Mouse (Mus musculus) hindbrain, embryonic 12.5 days (tissue): Measurements from ENCODE around the gene Runx2. TPM values are rescaled to one million over a fixed set of nuclear protein-coding genes. Genes with fewer than 3 reads are reported as not detected.

Experiments used
- ATAC-seq: fragments of 200-750 bp; cut with Nextera tagmentation; 2 replicates; pipeline ENCODE4 v1.8.0; 2017; ENCODE audit warnings: moderate TSS enrichment; ENCODE audit not compliant: low FRiP score
- H3K27ac ChIP-seq: fragments of 300-500 bp; sonication (generic); 2 replicates; pipeline ENCODE4 v1.5.1; 2016; ENCODE audit warnings: mild to moderate bottlenecking
- H3K27me3 ChIP-seq: fragments of 300-500 bp; sonication (generic); 2 replicates; pipeline ENCODE4 v1.6.1; 2016; ENCODE audit warnings: mild to moderate bottlenecking
- H3K36me3 ChIP-seq: fragments of 300-500 bp; sonication (generic); 2 replicates; pipeline ENCODE4 v1.6.1; 2016; ENCODE audit warnings: mild to moderate bottlenecking
- H3K4me1 ChIP-seq: fragments of 300-500 bp; sonication (generic); 2 replicates; pipeline ENCODE4 v1.6.1; 2016
- H3K4me2 ChIP-seq: fragments of 300-500 bp; sonication (generic); replicated peaks from 2 replicates; pipeline ENCODE4 v1.6.1; 2016; ENCODE audit warnings: mild to moderate bottlenecking
- H3K4me3 ChIP-seq: fragments of 300-500 bp; sonication (generic); 2 replicates; pipeline ENCODE4 v1.5.1; 2016; ENCODE audit warnings: mild to moderate bottlenecking
- H3K9ac ChIP-seq: fragments of 300-500 bp; sonication (generic); 2 replicates; pipeline ENCODE4 v1.6.1; 2016; ENCODE audit warnings: mild to moderate bottlenecking, moderate library complexity
- H3K9me3 ChIP-seq: fragments of 300-500 bp; sonication (generic); replicated peaks from 2 replicates; pipeline ENCODE4 v1.6.1; 2016; ENCODE audit warnings: mild to moderate bottlenecking
- WGBS: fragments of 180-500 bp; shearing (Covaris S2); methylation state at CpG from one replicate; pipeline ENCODE4 v1.1.7; 2016; 5-methylcytosine and 5-hydroxymethylcytosine counted together
- polyA plus RNA-seq: library from polyadenylated mRNA; unstranded; fragments of >200 nt; fragmentation: Nextera tagmentation; extraction: Ambion mirVana; gene quantifications from 2 replicates; pipeline ENCODE4 v1.2.1, GENCODE M21; 2016

The Runx2 gene
- polyA plus RNA-seq, 1 experiment from 2014 or later, result 4.6 TPM

GRCm38 (mm10) chr17:44724805-44725480 is 89.7 kb downstream of the Runx2 start:
- no peak overlapping the region for H3K4me2 ChIP-seq
- no peak for ATAC-seq
- H3K4me3 ChIP-seq, result no peak overlapping the region
- H3K27ac ChIP-seq, result no peak overlapping the region
- no peaks in the 10 kb centered on the region for H3K9me3 ChIP-seq
- peaks cover 10% of the 10 kb centered on the region; the same call in 1 of the 2 replicates for H3K27me3 ChIP-seq
- H3K9ac ChIP-seq, result no peak overlapping the region
- no peaks in the 10 kb centered on the region for H3K36me3 ChIP-seq
- 90% methylated on average over 16 of the region's 16 CpGs for WGBS
- H3K4me1 ChIP-seq, result no peaks in the 10 kb centered on the region

GRCm38 (mm10) chr17:44724255-44724654 is 90.3 kb downstream of the Runx2 start:
- Histone ChIP-seq H3K4me3 (no peak overlapping the region), H3K4me1 (no peaks in the 10 kb centered on the region), H3K27ac (no peak overlapping the region), H3K27me3 (peaks cover 8% of the 10 kb centered on the region; the same call in 1 of the 2 replicates), H3K9ac (no peak overlapping the region), H3K9me3 (no peaks in the 10 kb centered on the region), H3K36me3 (no peaks in the 10 kb centered on the region), H3K4me2 (no peak overlapping the region)
- 87% methylated on average over 11 of the region's 11 CpGs for WGBS
- ATAC-seq, result no peak

DNA sequence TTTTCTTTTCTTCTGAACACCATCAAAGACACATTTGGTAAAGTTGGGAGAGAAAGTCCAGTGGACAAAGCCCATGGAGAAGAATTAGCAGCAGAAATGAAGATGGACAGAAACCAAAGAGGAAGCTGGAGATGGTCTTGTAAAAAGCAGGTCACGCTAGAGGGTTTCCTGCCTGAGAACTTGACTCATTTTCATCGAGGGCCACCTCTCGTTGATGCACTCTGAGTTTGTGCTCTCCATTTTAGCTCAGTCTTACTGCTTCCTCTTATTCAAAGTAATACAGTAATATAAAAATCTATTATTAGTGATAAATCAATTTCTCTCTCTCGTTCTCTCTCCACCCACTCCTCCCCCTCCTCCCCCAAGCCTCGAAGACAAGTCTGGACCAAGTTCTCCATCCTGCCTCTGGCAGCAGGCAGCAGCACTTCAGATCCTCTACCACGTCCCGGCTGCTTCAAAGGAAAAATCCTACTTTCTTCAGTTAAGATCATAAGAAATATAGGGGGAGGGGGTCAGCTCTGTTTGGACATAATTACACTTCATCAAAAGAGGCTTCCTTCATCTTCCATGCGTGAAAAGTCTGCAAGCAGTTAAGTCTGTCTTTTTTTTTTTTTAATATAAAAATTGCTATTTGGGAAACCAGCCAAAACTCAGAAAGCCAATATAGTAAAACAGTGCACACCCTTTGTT is 92.3 kb downstream of the Runx2 start:
- Histone ChIP-seq H3K36me3 (no peaks in the 10 kb centered on the region), H3K9ac (no peak overlapping the region), H3K4me3 (no peak overlapping the region), H3K4me1 (peaks cover 5% of the 10 kb centered on the region; the same call in 1 of the 2 replicates), H3K4me2 (no peak overlapping the region), H3K27me3 (peaks cover 5% of the 10 kb centered on the region; the same call in 1 of the 2 replicates), H3K27ac (no peak overlapping the region), H3K9me3 (no peaks in the 10 kb centered on the region)
- ATAC-seq, result no peak
- WGBS, result 70% methylated on average over 8 of the region's 8 CpGs

- no peak for ATAC-seq
- no peaks in the 10 kb centered on the region for H3K36me3 ChIP-seq
- H3K27ac ChIP-seq, result no peak overlapping the region
- WGBS, result 68% methylated on average over 6 of the region's 6 CpGs
- peaks cover 5% of the 10 kb centered on the region; the same call in 1 of the 2 replicates for H3K4me1 ChIP-seq
- no peaks in the 10 kb centered on the region for H3K9me3 ChIP-seq
- no peak overlapping the region for H3K9ac ChIP-seq
- H3K4me3 ChIP-seq, result no peak overlapping the region
- H3K4me2 ChIP-seq, result no peak overlapping the region
- H3K27me3 ChIP-seq, result no peaks in the 10 kb centered on the region
Measured at GRCm38 (mm10) chr17:44718591-44718990, 96.0 kb downstream of the Runx2 start.

- peaks cover 5% of the 10 kb centered on the region; the same call in 1 of the 2 replicates for H3K4me1 ChIP-seq
- 40% methylated on average over 6 of the region's 6 CpGs for WGBS
- H3K9ac ChIP-seq, result no peak overlapping the region
- H3K27me3 ChIP-seq, result no peaks in the 10 kb centered on the region
- H3K36me3 ChIP-seq, result no peaks in the 10 kb centered on the region
- H3K4me3 ChIP-seq, result no peak overlapping the region
- no peak overlapping the region for H3K27ac ChIP-seq
- H3K9me3 ChIP-seq, result no peaks in the 10 kb centered on the region
- ATAC-seq, result no peak
- H3K4me2 ChIP-seq, result no peak overlapping the region
Measured at GRCm38 (mm10) chr17:44718036-44718435, 96.6 kb downstream of the Runx2 start.

DNA sequence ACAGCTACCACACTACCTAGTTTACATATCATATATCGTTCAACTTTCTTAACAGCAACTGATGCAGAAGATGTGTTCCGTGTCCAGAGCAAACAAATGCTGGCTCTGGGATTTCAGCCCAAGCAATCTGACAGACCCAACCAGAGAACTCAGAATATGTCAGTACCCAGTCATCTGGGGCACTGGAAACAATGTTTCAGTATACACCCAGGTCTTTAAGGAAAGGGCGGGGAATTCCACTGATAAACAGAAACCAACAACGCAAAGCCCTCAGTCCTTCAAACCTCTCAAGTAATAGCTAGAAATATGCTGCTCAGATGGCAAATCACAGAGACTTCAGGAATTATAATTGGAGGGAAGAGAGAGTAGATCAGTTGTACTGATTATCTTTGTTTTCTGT is 100.5 kb downstream of the Runx2 start:
- Histone ChIP-seq H3K27me3 (no peaks in the 10 kb centered on the region), H3K9me3 (no peaks in the 10 kb centered on the region), H3K4me1 (peaks cover 15% of the 10 kb centered on the region), H3K9ac (no peak overlapping the region), H3K4me2 (no peak overlapping the region), H3K4me3 (no peak overlapping the region), H3K36me3 (no peaks in the 10 kb centered on the region), H3K27ac (no peak overlapping the region)
- no peak for ATAC-seq
- whole genome bisulfite sequencing, result 94% methylated on average over 4 of the region's 4 CpGs

DNA sequence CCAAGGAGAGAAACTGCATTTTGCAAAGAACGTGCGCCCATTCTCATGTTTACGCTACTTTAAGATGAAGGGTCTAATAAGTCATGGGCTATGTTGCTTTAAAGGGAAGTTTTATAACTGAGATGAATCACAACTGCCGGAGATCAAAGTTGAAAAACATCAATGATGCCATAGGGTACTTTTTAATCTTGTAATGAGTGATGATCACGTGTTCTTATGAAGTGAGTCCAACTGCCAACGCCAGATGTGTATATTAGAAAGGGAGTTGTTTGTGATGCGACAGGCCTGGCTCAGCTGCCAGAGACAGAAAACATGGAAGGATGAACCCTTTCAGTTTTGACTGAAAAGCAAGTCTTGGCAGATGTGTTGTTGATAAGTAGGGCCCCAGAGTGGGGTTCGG is 101.2 kb downstream of the Runx2 start:
- Histone ChIP-seq H3K4me1 (peaks cover 15% of the 10 kb centered on the region), H3K9ac (no peak overlapping the region), H3K27ac (no peak overlapping the region), H3K4me2 (no peak overlapping the region), H3K9me3 (no peaks in the 10 kb centered on the region), H3K36me3 (no peaks in the 10 kb centered on the region), H3K4me3 (no peak overlapping the region), H3K27me3 (no peaks in the 10 kb centered on the region)
- no peak for ATAC-seq
- 90% methylated on average over 8 of the region's 8 CpGs for WGBS

DNA sequence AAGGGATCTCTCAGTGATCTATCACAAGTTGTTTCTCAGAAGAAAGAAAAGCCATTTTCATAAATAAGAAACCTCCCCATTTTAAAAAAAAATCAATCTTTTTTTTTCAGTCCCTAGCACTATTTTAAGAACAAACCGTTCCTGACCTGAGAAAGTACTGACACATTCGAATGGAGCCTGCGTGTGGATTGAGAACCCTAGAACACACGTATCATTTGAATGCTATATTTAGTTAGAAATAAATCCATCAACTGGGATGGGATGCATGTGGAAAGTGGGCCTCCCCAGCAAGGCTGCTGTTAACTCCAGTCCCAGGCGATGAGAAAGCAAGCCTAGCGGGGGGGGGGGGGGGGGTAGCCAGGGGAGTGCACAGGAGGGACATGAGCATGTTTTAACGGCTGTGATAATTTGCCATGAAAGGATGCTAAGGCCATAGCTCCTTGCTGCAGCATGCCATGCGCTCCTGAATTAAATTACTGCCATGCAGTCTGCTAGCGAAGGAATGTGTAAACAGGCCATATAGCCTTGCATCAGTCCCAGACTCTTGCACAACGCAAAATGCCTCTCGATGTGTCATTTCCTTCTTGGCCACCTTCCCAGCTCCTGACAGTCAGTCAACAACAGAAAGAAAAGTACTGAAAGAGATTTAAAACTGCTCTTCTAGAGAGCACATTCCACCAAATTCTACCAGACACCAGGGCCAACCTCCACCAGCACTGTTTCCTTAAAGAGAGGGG is 104.9 kb downstream of the Runx2 start:
- H3K27me3 ChIP-seq, result no peaks in the 10 kb centered on the region
- no peaks in the 10 kb centered on the region for H3K9me3 ChIP-seq
- H3K27ac ChIP-seq, result no peak overlapping the region
- peak; percentile 60 for ATAC-seq
- peaks cover 10% of the 10 kb centered on the region for H3K4me1 ChIP-seq
- H3K36me3 ChIP-seq, result no peaks in the 10 kb centered on the region
- no peak overlapping the region for H3K4me2 ChIP-seq
- no peak overlapping the region for H3K9ac ChIP-seq
- 59% methylated on average over 11 of the region's 11 CpGs for WGBS
- no peak overlapping the region for H3K4me3 ChIP-seq

DNA sequence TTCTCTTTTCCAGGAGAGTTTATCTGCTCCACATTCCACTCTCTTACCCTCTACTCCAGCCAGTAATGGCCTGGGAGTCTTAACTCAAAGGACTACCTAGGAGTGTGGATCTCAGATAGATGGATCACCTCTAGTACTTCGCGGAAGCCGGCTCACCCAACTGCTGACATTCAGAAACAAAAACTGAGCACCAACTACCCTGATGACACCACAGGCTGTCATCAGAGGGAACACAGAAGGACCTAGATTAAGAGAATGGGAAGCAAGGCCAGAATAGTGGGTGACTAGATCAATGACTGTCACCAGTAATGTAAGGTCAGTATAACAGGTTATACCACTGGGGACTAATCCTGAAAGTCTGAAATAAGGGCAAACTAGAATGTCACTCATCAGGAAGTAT is 106.6 kb downstream of the Runx2 start:
- H3K4me2 ChIP-seq, result no peak overlapping the region
- H3K9ac ChIP-seq, result no peak overlapping the region
- H3K9me3 ChIP-seq, result no peaks in the 10 kb centered on the region
- H3K36me3 ChIP-seq, result no peaks in the 10 kb centered on the region
- no peaks in the 10 kb centered on the region for H3K27me3 ChIP-seq
- no peak overlapping the region for H3K4me3 ChIP-seq
- ATAC-seq, result no peak
- 95% methylated on average over 3 of the region's 3 CpGs for WGBS
- no peak overlapping the region for H3K27ac ChIP-seq
- H3K4me1 ChIP-seq, result peaks cover 10% of the 10 kb centered on the region

DNA sequence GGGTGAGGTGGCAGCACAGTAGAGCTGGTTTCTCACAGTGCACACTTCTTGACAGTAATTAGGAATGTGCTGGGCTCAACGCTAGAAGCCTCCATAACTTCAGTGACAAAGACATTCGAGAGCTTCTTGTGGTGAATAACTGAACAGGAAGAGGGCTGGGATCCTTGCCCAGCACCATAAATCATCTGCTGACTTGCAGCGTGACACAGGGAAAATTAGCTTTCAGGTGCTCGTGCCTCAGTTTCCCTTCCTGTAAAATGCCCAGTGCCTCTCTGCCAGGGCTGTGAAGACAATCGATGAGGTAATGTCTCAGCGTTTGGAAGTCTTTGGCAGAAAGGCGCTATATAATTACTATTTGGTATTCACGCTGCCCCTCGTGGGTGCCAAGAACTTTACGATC is 108.1 kb downstream of the Runx2 start:
- 92% methylated on average over 10 of the region's 10 CpGs for WGBS
- no peak overlapping the region for H3K4me3 ChIP-seq
- no peaks in the 10 kb centered on the region for H3K9me3 ChIP-seq
- no peak overlapping the region for H3K9ac ChIP-seq
- ATAC-seq, result no peak
- H3K4me2 ChIP-seq, result no peak overlapping the region
- peaks cover 10% of the 10 kb centered on the region for H3K4me1 ChIP-seq
- H3K27ac ChIP-seq, result no peak overlapping the region
- H3K36me3 ChIP-seq, result no peaks in the 10 kb centered on the region
- no peaks in the 10 kb centered on the region for H3K27me3 ChIP-seq

- WGBS, result 59% methylated on average over 14 of the region's 14 CpGs
- no peak for ATAC-seq
Measured at GRCm38 (mm10) chr17:44702506-44703298, 111.9 kb downstream of the Runx2 start.

GRCm38 (mm10) chr17:44701531-44701930 is 113.1 kb downstream of the Runx2 start:
- 84% methylated on average over 4 of the region's 4 CpGs for WGBS
- Histone ChIP-seq H3K4me2 (no peak overlapping the region), H3K4me1 (no peaks in the 10 kb centered on the region), H3K36me3 (no peaks in the 10 kb centered on the region), H3K27me3 (no peaks in the 10 kb centered on the region), H3K9me3 (no peaks in the 10 kb centered on the region), H3K4me3 (no peak overlapping the region), H3K9ac (no peak overlapping the region), H3K27ac (no peak overlapping the region)
- ATAC-seq, result no peak

More at GRCm38 (mm10) chr17:44702506-44703298, 111.9 kb downstream of the Runx2 start:
- no peak overlapping the region for H3K9ac ChIP-seq
- H3K36me3 ChIP-seq, result no peaks in the 10 kb centered on the region
- no peaks in the 10 kb centered on the region for H3K4me1 ChIP-seq
- H3K4me3 ChIP-seq, result no peak overlapping the region
- H3K4me2 ChIP-seq, result no peak overlapping the region
- H3K27me3 ChIP-seq, result no peaks in the 10 kb centered on the region
- no peaks in the 10 kb centered on the region for H3K9me3 ChIP-seq
- H3K27ac ChIP-seq, result no peak overlapping the region
